Mouse (Mus musculus): ENCODE measurements at regions not wholly inside any gene's neighbourhood (a gene's known extent, or its start where the extent isn't known, plus 50 kb on each side); places are given as distances from the start of the nearest gene placed in this dataset.
A peak's percentile ranks its signal among the peaks of the same experiment; 100 is the strongest.

- DNase-seq: peak; percentile 59
- intact Hi-C loops (cut with DNase I): loop anchor here (2.0 kb wide), 1 partner anchor 373 kb away; no protein-coding TSS in a partner anchor
Measured at GRCm38 (mm10) chr8:78003888-78004543, 209.1 kb upstream of the Ttc29 start.

- no peak for DNase-seq
- intact Hi-C loops (cut with DNase I): loop anchor here (2.0 kb wide), 1 partner anchor 374 kb away; no protein-coding TSS in a partner anchor
Measured at GRCm38 (mm10) chr8:78004891-78005290, 208.2 kb upstream of the Ttc29 start.

- DNase-seq: no peak
- intact Hi-C loops (cut with DNase I): no loop called here
Measured at GRCm38 (mm10) chr8:78013101-78013500, 200.0 kb upstream of the Ttc29 start.

GRCm38 (mm10) chr8:78018430-78019180 is 194.5 kb upstream of the Ttc29 start:
- DNase-seq: no peak
- intact Hi-C loops (cut with DNase I): no loop called here

- intact Hi-C loops (cut with DNase I): no loop called here
- DNase-seq: no peak
Measured at GRCm38 (mm10) chr8:78021473-78021872, 191.6 kb upstream of the Ttc29 start.

- intact Hi-C loops (cut with DNase I): no loop called here
- DNase-seq: no peak
Measured at GRCm38 (mm10) chr8:78022986-78023385, 190.1 kb upstream of the Ttc29 start.

- intact Hi-C loops (cut with DNase I): no loop called here
- DNase-seq: no peak
Measured at GRCm38 (mm10) chr8:78023467-78023866, 189.6 kb upstream of the Ttc29 start.

GRCm38 (mm10) chr8:78023936-78024335 is 189.2 kb upstream of the Ttc29 start:
- no peak for DNase-seq
- intact Hi-C loops (cut with DNase I): no loop called here

GRCm38 (mm10) chr8:78024964-78025363 is 188.1 kb upstream of the Ttc29 start:
- no peak for DNase-seq

GRCm38 (mm10) chr8:78027371-78027770 is 185.7 kb upstream of the Ttc29 start:
- DNase-seq: no peak
- intact Hi-C loops (cut with DNase I): no loop called here

More at GRCm38 (mm10) chr8:78024964-78025363, 188.1 kb upstream of the Ttc29 start:
- intact Hi-C loops (cut with DNase I): no loop called here

GRCm38 (mm10) chr8:78028928-78029327 is 184.2 kb upstream of the Ttc29 start:
- intact Hi-C loops (cut with DNase I): no loop called here
- DNase-seq: no peak

- intact Hi-C loops (cut with DNase I): no loop called here
Measured at GRCm38 (mm10) chr8:78031811-78032210, 181.3 kb upstream of the Ttc29 start.

GRCm38 (mm10) chr8:78034687-78035086 is 178.4 kb upstream of the Ttc29 start:
- no peak for DNase-seq
- intact Hi-C loops (cut with DNase I): no loop called here

More at GRCm38 (mm10) chr8:78031811-78032210, 181.3 kb upstream of the Ttc29 start:
- DNase-seq: no peak

- intact Hi-C loops (cut with DNase I): no loop called here
- DNase-seq: no peak
Measured at GRCm38 (mm10) chr8:78037218-78037617, 175.9 kb upstream of the Ttc29 start.

- intact Hi-C loops (cut with DNase I): no loop called here
- DNase-seq: no peak
Measured at GRCm38 (mm10) chr8:78046691-78047090, 166.4 kb upstream of the Ttc29 start.

- no peak for DNase-seq
- intact Hi-C loops (cut with DNase I): no loop called here
Measured at GRCm38 (mm10) chr8:78050768-78051167, 162.3 kb upstream of the Ttc29 start.

- no peak for DNase-seq
- intact Hi-C loops (cut with DNase I): no loop called here
Measured at GRCm38 (mm10) chr8:78054435-78054834, 158.7 kb upstream of the Ttc29 start.

- intact Hi-C loops (cut with DNase I): no loop called here
Measured at GRCm38 (mm10) chr8:78054920-78055319, 158.2 kb upstream of the Ttc29 start.

GRCm38 (mm10) chr8:78055531-78055930 is 157.6 kb upstream of the Ttc29 start:
- DNase-seq: no peak
- intact Hi-C loops (cut with DNase I): no loop called here

More at GRCm38 (mm10) chr8:78054920-78055319, 158.2 kb upstream of the Ttc29 start:
- no peak for DNase-seq

- intact Hi-C loops (cut with DNase I): no loop called here
- DNase-seq: no peak
Measured at GRCm38 (mm10) chr8:78057357-78057756, 155.7 kb upstream of the Ttc29 start.

GRCm38 (mm10) chr8:78061827-78062719 is 151.0 kb upstream of the Ttc29 start:
- intact Hi-C loops (cut with DNase I): loop anchor here (2.0 to 10.0 kb wide), 3 partner anchors 173 to 683 kb away; no protein-coding TSS in a partner anchor

More at GRCm38 (mm10) chr8:78061827-78062719, 151.0 kb upstream of the Ttc29 start:
- no peak for DNase-seq

All from left cerebral cortex, postnatal 4 days (tissue).